Mouse (Mus musculus): Measurements from ENCODE around the gene Sp7.

Sp7 gene

GRCm38 (mm10) chr15:102386640-102387039 lies 19.7 kb upstream of the Sp7 start:
- DNase-seq: no peak

- no peak for DNase-seq
Observed at GRCm38 (mm10) chr15:102383671-102384070, 16.7 kb upstream of the Sp7 start.

DNA sequence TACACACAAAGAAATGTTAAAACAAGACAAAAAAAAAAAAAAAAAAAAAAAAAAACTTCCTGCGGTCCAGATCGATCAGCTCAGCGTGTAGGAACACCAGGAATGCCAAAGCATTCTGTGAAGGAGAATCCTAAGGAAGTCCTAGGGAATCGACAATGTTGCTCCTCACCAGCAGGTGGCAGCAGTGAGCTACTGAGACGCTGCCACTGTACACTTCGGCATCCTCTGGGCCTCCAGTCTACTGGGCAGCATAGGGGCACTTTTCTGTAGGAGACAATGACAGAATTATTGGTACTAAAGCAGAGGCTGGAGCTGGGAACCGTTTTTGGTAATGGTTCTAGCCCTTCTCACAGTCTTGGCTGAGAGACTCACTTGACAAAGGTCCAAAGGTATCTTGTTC lies 14.6 kb upstream of the Sp7 start:
- DNase-seq: peak; percentile 89

DNA sequence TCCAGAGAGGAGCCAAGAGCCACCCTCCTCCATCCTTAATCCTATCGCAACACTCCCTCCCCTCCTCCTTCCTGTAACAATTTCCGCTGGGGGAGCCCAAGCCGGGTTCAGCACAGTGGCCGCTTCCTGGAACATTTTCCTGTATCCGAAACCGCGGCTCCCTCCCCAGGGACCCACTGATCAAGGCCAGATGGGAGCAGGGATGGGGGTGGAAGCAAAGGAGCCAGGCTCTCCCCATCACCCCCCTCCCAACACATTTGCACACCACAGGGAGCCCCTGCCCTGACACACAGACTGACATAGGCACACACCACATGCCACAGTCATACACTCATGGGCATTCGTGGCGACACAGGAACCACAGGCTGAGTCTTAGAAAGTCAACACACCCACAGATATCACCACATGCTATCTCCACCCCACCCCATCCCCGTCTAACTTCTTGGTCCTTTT lies 10.9 kb upstream of the Sp7 start:
- peak; percentile 77 for DNase-seq

GRCm38 (mm10) chr15:102377163-102377543 lies 10.2 kb upstream of the Sp7 start:
- DNase-seq: peak; percentile 95

DNA sequence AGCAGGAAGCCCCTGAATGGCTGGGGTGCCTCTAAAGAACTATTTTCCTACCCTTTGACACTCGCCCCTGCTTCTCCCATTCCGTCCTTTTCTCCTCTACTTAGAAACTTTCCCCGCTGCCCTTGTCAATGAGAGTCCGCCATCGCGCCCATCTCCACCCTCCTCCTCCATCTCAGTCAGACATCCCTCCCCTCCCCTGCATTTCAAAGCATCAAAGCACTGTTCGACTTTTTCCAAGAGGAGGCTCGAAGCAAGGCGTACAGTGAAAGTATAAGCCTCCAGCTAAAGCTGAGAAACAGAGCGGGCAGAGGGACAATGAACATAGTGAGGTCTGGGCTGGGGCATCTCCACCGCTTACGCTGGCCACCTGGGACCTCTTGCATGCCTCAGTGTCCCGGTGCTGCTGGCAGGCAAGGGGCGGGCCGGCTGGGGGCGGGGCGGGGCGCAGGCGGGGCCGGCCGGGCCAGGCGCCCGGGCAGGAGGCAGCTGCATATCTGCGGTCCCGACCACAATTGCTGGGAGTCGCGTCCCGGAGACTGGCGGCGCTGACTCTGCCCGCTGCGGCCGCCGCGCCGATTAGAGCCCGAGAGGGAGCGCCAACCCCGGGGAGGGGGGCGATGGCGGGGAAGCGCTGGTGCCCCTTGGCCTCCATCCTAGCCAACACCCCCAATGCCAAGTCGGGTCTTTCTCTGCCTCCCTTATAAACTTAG lies 9.6 kb upstream of the Sp7 start:
- DNase-seq: no peak

- no peak for DNase-seq
Observed at GRCm38 (mm10) chr15:102370727-102371126, 3.7 kb upstream of the Sp7 start.

- DNase-seq: no peak
Observed at GRCm38 (mm10) chr15:102369972-102370371, 3.0 kb upstream of the Sp7 start.

DNA sequence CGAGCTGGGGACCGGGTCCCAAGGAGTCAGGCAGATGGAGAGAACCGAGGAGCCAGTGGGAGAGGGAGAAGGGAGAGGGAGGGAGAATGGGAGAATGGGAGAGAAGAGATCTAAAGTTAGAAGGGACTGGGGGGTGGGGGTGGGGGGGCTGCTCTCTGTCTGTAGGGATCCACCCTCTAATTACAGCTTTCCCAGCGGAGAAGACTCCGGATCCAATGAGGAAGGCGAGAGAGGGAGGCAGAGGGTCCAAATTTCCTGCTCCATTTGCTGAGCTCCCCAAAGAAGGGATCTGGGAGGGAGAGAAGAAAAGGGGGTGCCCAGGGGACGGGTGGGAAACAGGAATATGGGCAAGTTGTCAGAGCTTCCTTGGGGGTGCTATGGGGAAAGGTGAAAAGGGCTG lies 744 bp downstream of the Sp7 start:
- no peak for DNase-seq

DNA sequence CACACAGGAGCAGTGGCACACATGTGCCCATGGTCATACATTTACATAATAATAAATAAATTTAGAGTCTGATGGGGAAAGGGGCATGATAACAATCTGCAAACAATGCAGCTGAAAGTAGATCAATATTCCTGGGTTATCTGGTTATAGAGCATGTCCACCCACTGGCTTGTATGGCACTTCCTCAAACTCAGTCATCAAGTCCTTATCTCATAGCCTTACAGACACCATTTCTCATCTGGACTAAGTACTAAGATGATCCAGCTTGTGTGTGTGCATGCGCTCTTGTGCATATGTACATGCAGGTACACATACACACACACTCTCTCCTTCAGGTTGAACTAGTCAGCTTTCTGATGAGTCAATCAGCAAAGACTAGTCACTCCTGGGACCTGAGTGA lies 2.3 kb downstream of the Sp7 start:
- no peak for DNase-seq

GRCm38 (mm10) chr15:102362648-102363047 lies 4.3 kb downstream of the Sp7 start:
- DNase-seq: no peak

DNA sequence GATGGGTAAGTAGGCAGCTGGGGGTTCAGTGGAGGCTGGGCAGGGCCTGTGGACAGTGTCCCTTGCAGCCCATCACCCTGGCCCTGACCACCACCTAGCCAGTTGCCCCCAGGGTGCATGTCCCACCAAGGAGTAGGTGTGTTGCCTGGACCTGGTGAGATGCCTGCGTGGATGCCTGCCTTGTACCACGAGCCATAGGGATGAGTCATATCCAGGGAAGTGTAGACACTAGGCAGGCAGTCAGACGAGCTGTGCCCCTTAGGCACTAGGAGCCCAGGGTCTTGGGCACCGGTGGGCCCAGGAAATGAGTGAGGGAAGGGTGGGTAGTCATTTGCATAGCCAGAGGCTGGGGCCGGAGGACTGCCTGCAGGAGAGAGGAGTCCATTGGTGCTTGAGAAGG lies 8.1 kb downstream of the Sp7 start:
- no peak for DNase-seq

- DNase-seq: no peak
Observed at GRCm38 (mm10) chr15:102358126-102358525, 8.9 kb downstream of the Sp7 start.

DNA sequence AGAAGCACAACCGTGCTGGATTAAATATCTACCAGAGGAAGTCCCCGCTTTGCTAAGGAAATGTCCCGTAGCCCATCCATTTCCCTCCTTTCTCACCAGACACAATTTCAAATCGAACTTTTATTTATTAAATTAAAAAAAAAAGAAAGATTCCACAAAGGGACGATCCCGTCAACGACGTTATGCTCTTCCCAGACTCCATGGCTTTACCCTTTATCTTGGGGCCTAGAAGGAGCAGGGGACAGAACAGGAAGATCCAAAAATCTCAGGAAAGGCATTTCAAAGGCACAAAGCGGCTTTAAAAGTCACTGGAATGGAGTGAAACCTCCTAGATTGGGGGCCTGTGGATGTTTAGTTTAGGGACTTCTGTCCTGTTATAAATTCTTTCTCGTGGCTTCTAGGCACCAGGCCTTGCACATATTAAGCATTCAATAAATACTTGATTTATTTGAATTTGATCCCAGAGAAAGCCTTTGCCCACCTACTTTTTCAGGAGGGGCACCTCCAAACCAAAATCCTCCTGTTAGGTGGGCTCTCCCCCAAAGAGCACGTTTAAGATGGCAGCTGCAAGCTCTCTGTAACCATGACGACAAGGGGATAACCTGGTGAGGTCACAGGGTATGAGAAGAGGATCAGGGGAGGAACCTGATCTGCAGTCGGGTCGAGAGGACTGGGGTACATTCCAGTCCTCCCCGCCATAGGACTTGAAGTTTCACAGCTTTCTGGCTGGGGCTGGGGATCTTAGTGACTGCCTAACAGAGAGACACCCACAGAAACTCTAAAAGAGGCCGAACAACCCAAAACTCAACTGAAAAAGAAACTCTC lies 10.3 kb downstream of the Sp7 start:
- DNase-seq: no peak

DNA sequence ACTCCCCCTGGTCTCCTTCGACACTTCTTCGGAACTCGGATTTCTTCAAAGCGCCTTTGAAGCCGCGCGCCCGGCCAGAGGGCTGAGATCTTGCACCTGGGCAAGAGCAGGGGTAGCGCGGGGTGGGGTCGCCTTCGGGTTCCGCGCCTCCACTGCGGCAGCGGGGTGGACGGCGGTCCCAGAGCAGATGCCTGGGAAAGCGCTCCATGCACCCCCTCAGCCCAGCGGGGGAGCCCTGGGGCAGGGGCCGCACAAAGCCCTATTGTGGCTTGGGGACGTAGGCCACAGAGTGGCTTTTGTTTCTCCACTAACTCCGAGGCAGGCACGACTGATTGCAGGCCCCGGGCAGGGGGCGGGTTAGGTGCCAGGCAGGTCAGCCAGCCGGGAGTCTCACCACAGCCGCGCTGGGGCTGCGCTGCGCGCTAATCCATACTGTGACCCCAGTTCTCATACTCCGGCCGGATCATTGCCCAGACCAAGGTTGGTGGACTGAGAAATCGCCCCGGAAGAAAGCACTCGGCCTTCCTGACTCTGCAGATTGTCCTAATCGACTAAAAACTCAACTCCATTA lies 11.0 kb downstream of the Sp7 start:
- peak; percentile 73 for DNase-seq

DNA sequence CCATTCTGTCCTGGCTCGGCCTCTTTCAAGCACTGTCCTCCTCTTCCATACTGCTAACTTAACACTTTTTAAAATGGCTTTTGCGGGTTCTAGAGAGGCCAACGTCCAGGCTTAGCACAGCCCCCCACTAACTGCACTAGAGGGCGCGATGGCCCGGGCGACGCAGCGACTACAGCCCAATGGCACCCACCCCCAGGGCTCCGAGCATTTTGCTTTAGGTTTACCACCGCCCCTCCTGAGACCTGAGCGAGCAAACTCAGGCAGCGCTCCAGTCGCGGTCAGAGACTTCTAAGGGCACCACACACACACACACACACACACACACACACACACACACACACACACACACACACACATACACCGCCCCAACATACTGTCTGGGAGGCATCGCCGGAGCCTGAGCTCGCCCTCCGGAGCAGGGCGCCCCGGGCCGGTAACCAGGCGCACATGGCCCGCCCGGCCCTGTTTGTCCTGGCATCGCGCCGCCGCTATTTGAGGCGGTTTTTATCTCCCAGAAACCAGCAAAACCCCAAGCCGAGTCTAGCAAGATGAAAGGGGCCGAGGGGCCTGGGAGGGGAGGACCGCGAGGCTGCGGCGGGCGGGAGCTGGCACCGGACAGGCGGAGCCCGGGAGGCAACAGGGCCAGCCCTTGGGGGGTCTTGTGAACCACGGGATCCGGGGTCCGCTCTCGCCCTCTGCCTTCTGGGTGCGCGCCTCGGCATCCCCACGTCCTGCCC lies 11.7 kb downstream of the Sp7 start:
- DNase-seq: peak; percentile 53

DNA sequence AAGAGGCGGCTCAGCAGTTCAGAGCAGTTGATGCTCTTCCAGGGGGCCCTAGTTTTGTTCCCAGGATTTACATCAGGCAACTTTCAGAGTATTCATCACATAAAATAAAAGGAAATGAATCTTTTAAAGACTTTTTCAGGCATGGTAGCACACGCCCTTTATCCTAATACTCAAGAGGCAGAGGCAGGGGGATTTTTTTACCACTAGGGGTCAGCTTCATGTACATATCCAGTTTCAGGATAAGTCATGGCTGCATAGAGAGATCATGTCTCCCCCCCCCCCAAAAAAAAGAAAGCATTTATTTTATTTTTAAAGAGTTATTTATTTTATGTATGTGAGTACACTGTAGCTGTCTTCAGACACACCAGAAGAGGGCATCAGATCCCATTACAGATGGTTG lies 13.0 kb downstream of the Sp7 start:
- DNase-seq: no peak

GRCm38 (mm10) chr15:102352177-102352576 lies 14.8 kb downstream of the Sp7 start:
- DNase-seq: no peak

DNA sequence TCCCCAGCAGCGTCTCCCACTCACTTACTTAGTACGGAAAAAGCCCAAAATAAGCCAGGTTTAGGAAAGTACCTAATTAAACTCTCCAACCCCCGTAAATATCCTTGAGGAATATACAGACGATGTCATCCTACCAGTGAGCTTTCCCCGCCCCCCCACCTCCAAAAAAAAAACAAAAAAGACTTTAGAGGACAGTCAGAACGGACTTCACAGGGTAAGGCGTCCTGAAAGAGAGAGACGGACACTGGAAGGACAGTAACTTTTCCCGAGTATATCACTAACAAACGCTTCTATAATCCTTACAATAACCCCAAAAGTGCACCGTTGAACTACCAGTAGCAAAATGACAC lies 16.1 kb downstream of the Sp7 start:
- DNase-seq: no peak

DNA sequence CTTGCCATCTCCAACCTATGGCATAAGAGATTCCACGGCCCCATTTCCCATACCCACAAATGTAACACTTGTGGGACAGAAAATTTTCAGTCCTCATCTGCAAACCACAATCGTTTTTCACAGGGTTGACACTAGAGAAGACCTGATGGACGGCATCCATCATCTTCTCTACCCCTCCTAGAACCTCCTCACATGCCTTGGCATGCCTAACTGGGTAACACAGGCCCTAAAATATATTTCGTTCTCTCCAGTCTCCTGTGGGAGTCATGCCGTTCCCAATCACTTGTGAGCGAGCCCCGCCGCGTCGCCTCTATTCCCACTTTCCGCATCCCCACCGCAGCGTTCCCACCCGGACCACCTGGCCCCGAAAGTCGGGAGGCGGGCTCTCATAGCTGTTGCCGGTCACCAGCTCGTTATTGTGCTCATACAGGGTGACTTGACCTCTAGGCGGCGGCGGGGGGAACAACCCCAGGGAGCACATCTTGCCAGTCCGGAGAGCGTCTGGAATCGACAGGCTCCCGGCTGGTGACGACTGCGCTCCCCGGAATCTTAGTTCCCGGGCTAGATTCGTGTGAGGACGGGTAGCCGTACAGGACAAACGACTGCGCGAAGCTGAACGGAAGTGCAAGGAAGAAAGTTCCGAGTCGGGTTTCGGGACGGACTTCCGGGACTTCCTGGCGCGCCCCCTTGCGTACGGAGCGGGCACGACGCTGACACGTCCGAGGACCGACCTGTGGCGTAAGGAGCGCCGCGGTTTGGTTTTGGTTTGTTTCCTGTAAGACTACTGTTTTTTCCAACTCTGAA lies 16.6 kb downstream of the Sp7 start, which contains the start of gene Aaas:
Gene Aaas (minus strand): TSS at position 634 of the 804 bp plus-strand sequence.
- peak; percentile 96 for DNase-seq

DNA sequence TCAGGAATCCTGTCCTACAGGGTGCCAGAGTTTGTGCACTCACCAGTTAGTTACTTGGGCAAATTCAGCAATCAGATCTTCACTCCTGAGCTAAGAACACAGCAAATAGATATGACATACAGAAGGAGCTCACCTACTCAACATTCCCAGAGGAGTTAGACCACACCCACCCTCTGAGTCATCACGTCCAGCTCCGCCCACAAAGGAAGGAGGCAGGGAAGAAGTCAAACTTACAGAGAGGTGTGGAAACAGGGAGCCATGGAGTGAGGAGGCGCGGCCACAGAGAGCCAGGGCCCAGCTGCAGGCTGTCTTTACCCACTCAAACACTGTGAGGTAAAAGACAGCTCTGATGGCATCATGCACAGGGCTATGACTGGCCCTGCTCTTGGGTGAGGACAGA lies 20.5 kb downstream of the Sp7 start:
- no peak for DNase-seq

GRCm38 (mm10) chr15:102344490-102344889 lies 22.5 kb downstream of the Sp7 start:
- no peak for DNase-seq

Measured in kidney, adult 9 months (tissue).